Mouse (Mus musculus): Measurements from ENCODE around the gene Aup1. TPM values are rescaled to one million over a fixed set of nuclear protein-coding genes. Genes with fewer than 3 reads are reported as not detected.

Gene Aup1
- polyA plus RNA-seq, 1 experiment from 2014 or later = 182 TPM

DNA sequence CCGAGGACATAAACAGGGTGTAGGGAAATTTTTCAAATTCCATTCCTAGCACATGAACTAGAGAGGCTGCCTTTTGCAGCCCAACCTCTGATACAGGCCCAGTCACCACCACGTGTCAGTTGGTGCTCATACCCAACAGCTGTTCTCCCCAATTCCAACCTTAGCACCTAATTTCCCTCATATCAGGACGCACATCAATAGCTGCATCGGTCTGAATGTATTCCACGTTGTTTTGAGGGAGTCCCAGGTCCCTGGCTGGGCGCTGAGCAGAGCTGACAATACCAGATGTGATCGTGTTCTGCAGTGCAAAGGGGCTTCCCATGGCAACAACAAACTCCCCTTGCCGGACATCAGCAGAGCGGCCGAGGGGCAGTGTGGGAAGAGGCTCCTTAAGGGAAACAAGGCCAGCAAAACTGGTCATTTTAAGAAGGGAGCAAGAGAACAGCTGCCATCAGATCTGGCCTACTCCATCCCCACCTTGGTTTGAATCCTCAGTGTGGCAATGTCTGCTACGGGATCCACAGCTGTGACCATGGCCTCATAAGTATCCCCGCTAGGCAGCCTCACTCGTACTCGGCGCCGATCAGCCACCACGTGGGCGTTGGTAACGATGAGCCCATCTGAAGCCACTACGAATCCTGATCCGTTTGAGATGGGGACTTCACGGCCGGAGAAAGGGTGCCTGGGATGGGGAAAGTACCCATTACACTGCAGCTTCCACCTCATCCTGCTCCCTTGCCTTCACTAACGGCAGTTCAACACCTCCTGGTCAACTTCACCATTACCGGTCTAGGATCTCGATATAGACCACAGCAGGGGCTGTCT is 973 bp upstream of the Aup1 start:
- peak; percentile 8; the same call in 1 of the 2 replicates for ATAC-seq (ENCODE audit: low FRiP score)
- H3K4me2 ChIP-seq = peak overlapping the region; percentile 90

GRCm38 (mm10) chr6:83054871-83055431 is 630 bp downstream of the Aup1 start, which contains the start of gene Htra2:
Gene Htra2 (minus strand): TSS chr6:83055273.
- peak within 1 kb of the TSS; percentile 76 for H3K9ac ChIP-seq (replicated peaks)
- peaks cover 29% of the 10 kb centered on the region for H3K36me3 ChIP-seq
- no peaks in the 10 kb centered on the region for H3K9me3 ChIP-seq (replicated peaks)
- peak within 1 kb of the TSS; percentile 85 for H3K27ac ChIP-seq (replicated peaks)
- peaks cover 29% of the 10 kb centered on the region for H3K4me1 ChIP-seq
- H3K4me3 ChIP-seq (replicated peaks) = peak within 1 kb of the TSS; percentile 67
- WGBS = under 1% methylated on average over 45 of the region's 50 CpGs
- H3K27me3 ChIP-seq (replicated peaks) = no peaks in the 10 kb centered on the region
- H3K4me2 ChIP-seq = peak within 1 kb of the TSS; percentile 90
- peak; percentile 45 for ATAC-seq (ENCODE audit: low FRiP score)

More for the DNA sequence above, 973 bp upstream of the Aup1 start:
- Histone ChIP-seq H3K27me3 (replicated peaks) (no peaks in the 10 kb centered on the region), H3K36me3 (peaks cover 29% of the 10 kb centered on the region), H3K27ac (replicated peaks) (peak overlapping the region; percentile 85), H3K4me1 (peaks cover 29% of the 10 kb centered on the region), H3K9me3 (replicated peaks) (no peaks in the 10 kb centered on the region), H3K4me3 (replicated peaks) (peak overlapping the region; percentile 67), H3K9ac (replicated peaks) (peak overlapping the region; percentile 76)
- WGBS = 2% methylated on average over 26 of the region's 26 CpGs

- Histone ChIP-seq H3K27ac (replicated peaks) (no peak within 1 kb of the TSS), H3K9ac (replicated peaks) (no peak within 1 kb of the TSS), H3K4me3 (replicated peaks) (no peak within 1 kb of the TSS), H3K9me3 (replicated peaks) (no peaks in the 10 kb centered on the region), H3K4me2 (no peak within 1 kb of the TSS), H3K27me3 (replicated peaks) (peaks cover 27% of the 10 kb centered on the region), H3K36me3 (peaks cover 19% of the 10 kb centered on the region), H3K4me1 (peaks cover 23% of the 10 kb centered on the region)
- no peak for ATAC-seq (ENCODE audit: low FRiP score)
- WGBS = 64% methylated on average over 3 of the region's 3 CpGs
These were observed 3.5 kb downstream of the Aup1 start, which contains the start of gene Dqx1 for GRCm38 (mm10) chr6:83057790-83058189. Gene Dqx1 (plus strand): TSS chr6:83057844.

GRCm38 (mm10) chr6:83058725-83059124 is 4.4 kb downstream of the Aup1 start:
- H3K9ac ChIP-seq (replicated peaks) = no peak overlapping the region
- no peak for ATAC-seq (ENCODE audit: low FRiP score)
- H3K36me3 ChIP-seq = peaks cover 19% of the 10 kb centered on the region
- 85% methylated on average over 2 of the region's 2 CpGs for WGBS
- H3K4me3 ChIP-seq (replicated peaks) = no peak overlapping the region
- H3K9me3 ChIP-seq (replicated peaks) = no peaks in the 10 kb centered on the region
- H3K27me3 ChIP-seq (replicated peaks) = peaks cover 36% of the 10 kb centered on the region
- no peak overlapping the region for H3K4me2 ChIP-seq
- H3K4me1 ChIP-seq = peaks cover 15% of the 10 kb centered on the region
- no peak overlapping the region for H3K27ac ChIP-seq (replicated peaks)

- 45% methylated on average over 8 of the region's 8 CpGs for WGBS
- Histone ChIP-seq H3K9me3 (replicated peaks) (no peaks in the 10 kb centered on the region), H3K4me2 (no peak overlapping the region), H3K4me1 (peaks cover 20% of the 10 kb centered on the region), H3K27me3 (replicated peaks) (peaks cover 94% of the 10 kb centered on the region), H3K9ac (replicated peaks) (no peak overlapping the region), H3K36me3 (no peaks in the 10 kb centered on the region), H3K4me3 (replicated peaks) (no peak overlapping the region), H3K27ac (replicated peaks) (no peak overlapping the region)
- ATAC-seq (ENCODE audit: low FRiP score) = no peak
These were observed 11.7 kb downstream of the Aup1 start for GRCm38 (mm10) chr6:83065995-83066394.

DNA sequence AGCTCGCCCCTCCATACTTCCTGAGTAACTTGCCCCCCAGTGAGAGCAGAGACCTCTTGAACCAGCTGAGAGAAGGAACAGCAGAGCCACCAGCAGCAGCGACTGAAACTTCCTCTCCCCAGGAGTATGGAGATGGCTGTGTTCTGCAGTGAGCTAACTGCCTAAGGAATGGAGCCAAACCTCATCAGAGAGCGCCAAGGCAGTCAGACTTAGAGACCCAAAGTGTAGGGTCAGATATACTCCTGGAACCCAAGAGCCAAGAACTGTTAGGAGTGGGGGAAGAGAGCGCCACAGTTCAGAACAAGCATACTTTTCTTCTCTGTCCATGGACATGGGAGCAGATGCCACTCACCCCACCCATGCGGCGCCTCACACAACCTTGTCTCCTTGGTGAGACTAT is 12.1 kb downstream of the Aup1 start:
- Histone ChIP-seq H3K4me3 (replicated peaks) (no peak overlapping the region), H3K27me3 (replicated peaks) (peaks cover 94% of the 10 kb centered on the region), H3K9ac (replicated peaks) (no peak overlapping the region), H3K4me2 (no peak overlapping the region), H3K27ac (replicated peaks) (no peak overlapping the region), H3K36me3 (no peaks in the 10 kb centered on the region), H3K9me3 (replicated peaks) (no peaks in the 10 kb centered on the region), H3K4me1 (peaks cover 24% of the 10 kb centered on the region)
- no peak for ATAC-seq (ENCODE audit: low FRiP score)
- WGBS = 43% methylated on average over 6 of the region's 6 CpGs

- 4% methylated on average over 8 of the region's 8 CpGs for WGBS
- Histone ChIP-seq H3K4me1 (peaks cover 24% of the 10 kb centered on the region), H3K9me3 (replicated peaks) (no peaks in the 10 kb centered on the region), H3K4me3 (replicated peaks) (no peak overlapping the region), H3K36me3 (no peaks in the 10 kb centered on the region), H3K9ac (replicated peaks) (no peak overlapping the region), H3K4me2 (no peak overlapping the region; the same call in 1 of the 2 replicates), H3K27me3 (replicated peaks) (peaks cover 94% of the 10 kb centered on the region), H3K27ac (replicated peaks) (no peak overlapping the region)
- no peak for ATAC-seq (ENCODE audit: low FRiP score)
These were observed 13.9 kb downstream of the Aup1 start for GRCm38 (mm10) chr6:83068221-83068620.

DNA sequence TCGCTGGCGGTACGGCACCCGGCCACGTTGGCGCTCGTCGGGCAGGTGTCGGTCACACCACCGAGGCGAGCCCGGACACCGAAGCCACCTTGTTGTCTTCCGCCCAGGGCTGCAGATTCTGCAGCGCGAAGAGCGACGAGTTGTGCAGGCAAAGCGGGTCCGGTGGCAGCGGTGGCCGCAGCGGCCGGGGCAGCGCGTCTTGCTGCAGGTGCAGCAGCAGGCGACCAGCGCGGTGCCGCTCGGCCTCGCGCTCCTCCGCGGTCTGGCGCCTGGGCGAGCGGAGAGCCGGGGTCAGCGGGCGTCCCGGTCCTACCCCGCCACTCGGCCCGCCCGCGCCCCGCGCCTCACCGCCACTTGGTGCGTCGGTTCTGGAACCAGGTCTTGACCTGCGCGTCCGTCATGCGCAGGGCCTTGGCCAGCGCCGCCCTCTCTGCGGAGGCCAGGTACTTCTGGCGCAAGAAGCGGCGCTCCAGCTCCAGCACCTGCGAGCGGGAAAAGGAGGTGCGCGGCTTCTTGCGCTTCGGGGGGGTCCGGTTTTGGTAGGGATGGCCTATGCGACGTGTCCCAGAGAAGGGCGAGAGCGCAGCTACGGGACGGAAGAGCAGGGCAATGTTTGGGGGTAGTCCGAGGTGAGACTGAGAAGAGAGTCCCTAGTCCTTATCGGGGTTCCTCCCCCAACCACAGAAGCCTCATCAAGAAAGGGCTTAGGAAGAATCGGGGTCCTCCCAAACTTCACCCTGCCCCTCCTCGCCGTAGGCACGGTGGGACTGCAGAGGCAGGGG is 14.6 kb downstream of the Aup1 start:
- ATAC-seq (ENCODE audit: low FRiP score) = no peak
- Histone ChIP-seq H3K4me2 (peak overlapping the region; percentile 42), H3K9me3 (replicated peaks) (no peaks in the 10 kb centered on the region), H3K27ac (replicated peaks) (no peak overlapping the region), H3K4me1 (peaks cover 24% of the 10 kb centered on the region), H3K36me3 (no peaks in the 10 kb centered on the region), H3K27me3 (replicated peaks) (peaks cover 93% of the 10 kb centered on the region), H3K4me3 (replicated peaks) (peak overlapping the region; percentile 26), H3K9ac (replicated peaks) (no peak overlapping the region)
- under 1% methylated on average over 81 of the region's 81 CpGs for WGBS

GRCm38 (mm10) chr6:83069488-83070246 is 15.3 kb downstream of the Aup1 start:
- H3K9ac ChIP-seq (replicated peaks) = no peak overlapping the region
- peaks cover 24% of the 10 kb centered on the region for H3K4me1 ChIP-seq
- ATAC-seq (ENCODE audit: low FRiP score) = peak; percentile 35; the same call in 1 of the 2 replicates
- H3K27ac ChIP-seq (replicated peaks) = no peak overlapping the region
- no peaks in the 10 kb centered on the region for H3K9me3 ChIP-seq (replicated peaks)
- under 1% methylated on average over 68 of the region's 69 CpGs for WGBS
- H3K36me3 ChIP-seq = no peaks in the 10 kb centered on the region
- H3K27me3 ChIP-seq (replicated peaks) = peaks cover 93% of the 10 kb centered on the region
- H3K4me3 ChIP-seq (replicated peaks) = peak overlapping the region; percentile 26
- H3K4me2 ChIP-seq = peak overlapping the region; percentile 23

GRCm38 (mm10) chr6:83070247-83070310 is 15.8 kb downstream of the Aup1 start, which contains the start of gene Tlx2:
Gene Tlx2 (minus strand): TSS chr6:83070293.
- Histone ChIP-seq H3K4me2 (peak within 1 kb of the TSS; percentile 42), H3K27ac (replicated peaks) (no peak within 1 kb of the TSS), H3K4me1 (peaks cover 24% of the 10 kb centered on the region), H3K36me3 (no peaks in the 10 kb centered on the region), H3K4me3 (replicated peaks) (peak within 1 kb of the TSS; percentile 26), H3K9ac (replicated peaks) (no peak within 1 kb of the TSS), H3K27me3 (replicated peaks) (peaks cover 93% of the 10 kb centered on the region), H3K9me3 (replicated peaks) (no peaks in the 10 kb centered on the region)
- WGBS = 2% methylated on average over 10 of the region's 10 CpGs
- no peak for ATAC-seq (ENCODE audit: low FRiP score)
